Mouse (Mus musculus): ENCODE measurements around the gene Slit1. TPM values are rescaled to one million over a fixed set of nuclear protein-coding genes. Genes with fewer than 3 reads are reported as not detected.

Gene Slit1
- polyA plus RNA-seq, 1 experiment = 0.06 TPM

DNA sequence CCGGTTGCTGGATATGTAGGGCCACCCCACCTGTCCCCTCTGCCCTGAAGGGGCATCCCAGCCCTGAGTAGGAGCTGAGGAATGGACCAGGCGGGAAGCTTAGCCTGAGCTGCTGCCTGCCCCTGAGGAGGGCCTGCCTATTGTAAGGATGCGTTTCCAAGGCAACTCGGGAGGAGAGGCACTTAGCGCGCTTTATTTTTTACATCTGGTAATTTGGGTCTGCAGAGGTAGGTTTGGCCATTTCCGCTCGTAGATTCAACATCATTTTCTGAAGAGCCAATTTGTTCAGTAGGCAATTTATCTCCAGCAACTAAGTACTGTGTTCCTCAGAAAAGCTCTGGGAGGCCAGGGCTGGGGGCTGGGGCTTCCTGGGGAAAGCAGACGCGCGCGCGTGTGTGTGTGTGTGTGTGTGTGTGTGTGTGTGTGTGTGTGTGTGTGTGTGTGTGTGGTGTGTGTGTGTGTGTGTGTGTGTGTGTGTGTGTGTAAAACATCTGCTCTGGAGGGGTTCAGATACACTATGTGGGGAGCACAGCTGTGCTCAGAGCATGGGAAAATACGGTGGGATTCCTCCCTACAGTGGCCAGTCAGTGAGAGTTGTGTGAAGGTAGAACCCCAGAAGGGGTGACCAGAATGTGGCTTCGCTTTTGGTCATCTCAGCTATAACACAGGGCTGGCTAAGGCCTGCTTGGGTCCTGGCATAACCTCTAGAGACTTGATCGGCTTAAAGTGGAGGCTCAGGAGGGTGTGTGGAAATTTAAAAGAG lies 130.0 kb downstream of the Slit1 start:
- H3K4me1 ChIP-seq (ENCODE audit: control insufficient read depth) = no peaks in the 10 kb centered on the region
- H3K36me3 ChIP-seq (ENCODE audit: control insufficient read depth) = no peaks in the 10 kb centered on the region
- H3K4me3 ChIP-seq (replicated peaks) = no peak overlapping the region
- peaks cover 5% of the 10 kb centered on the region for H3K9me3 ChIP-seq (ENCODE audit: control insufficient read depth, low read length)
- no peaks in the 10 kb centered on the region for H3K27me3 ChIP-seq (ENCODE audit: control insufficient read depth)
- no peak for TF ChIP-seq TAL1 (IDR thresholded peaks at IDR 0.05; ENCODE audit: low read length)
- no peak for TF ChIP-seq GATA1 (IDR thresholded peaks at IDR 0.05; ENCODE audit: low read length)

DNA sequence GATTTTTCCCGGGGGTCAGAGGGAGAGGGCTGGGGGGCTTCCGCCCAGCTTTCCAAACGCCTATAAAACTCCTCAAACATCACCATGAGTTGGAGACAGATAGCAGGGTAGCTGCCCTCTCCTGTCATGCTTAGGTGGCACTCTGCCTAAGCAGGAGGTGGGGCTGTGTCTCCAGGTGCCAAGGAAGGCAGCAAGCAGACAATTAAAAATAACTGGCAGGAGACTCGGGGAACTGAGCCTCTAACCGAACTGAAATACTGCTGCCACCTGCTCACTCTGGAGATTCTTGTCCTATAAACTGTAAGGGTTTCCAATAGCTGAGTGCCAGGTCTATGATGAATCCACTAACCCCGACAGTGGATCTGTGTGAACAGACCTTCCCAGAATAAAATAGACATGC lies 131.8 kb downstream of the Slit1 start:
- H3K4me1 ChIP-seq (ENCODE audit: control insufficient read depth) = no peaks in the 10 kb centered on the region
- no peaks in the 10 kb centered on the region for H3K27me3 ChIP-seq (ENCODE audit: control insufficient read depth)
- H3K4me3 ChIP-seq (replicated peaks) = no peak overlapping the region
- no peaks in the 10 kb centered on the region for H3K36me3 ChIP-seq (ENCODE audit: control insufficient read depth)
- peaks cover 7% of the 10 kb centered on the region for H3K9me3 ChIP-seq (ENCODE audit: control insufficient read depth, low read length)
- no peak for TF ChIP-seq GATA1 (IDR thresholded peaks at IDR 0.05; ENCODE audit: low read length)
- TF ChIP-seq TAL1 (IDR thresholded peaks at IDR 0.05; ENCODE audit: low read length) = no peak

DNA sequence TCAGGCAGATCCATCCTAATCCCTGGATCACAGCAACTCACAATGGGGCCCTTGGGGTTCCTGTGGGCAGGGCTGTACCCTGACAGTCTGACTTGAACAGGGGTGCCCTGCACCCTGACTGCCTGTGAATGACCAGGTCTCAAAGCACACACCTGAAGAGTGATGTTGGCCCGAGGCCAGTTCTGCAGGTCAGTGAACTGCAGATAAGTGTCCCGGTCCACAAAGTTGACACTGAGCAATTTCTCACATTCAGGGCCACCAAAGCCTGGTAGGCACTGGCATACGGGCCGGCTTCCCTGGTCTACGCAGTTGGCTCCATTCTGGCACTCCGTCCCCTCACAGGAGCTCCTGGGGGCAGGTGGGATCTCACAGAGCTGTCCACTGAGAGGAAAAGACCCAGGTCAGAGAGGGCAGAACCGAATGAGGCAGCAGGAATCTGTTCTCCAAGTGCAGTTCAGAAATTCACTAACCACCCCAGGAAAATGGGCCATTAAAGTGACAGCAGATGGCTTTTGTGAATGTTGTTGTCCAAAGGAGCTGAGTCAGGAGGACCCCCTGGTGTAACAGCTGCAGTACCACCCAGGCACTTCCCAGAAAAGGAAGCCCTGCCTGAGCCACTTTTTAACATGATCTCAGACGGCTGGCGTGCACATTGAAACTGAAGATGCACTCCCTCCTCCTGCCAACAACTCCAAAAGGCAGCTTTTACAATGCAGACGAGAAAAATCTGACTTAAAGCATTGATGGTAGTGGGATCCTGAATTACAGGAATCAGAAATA lies 137.1 kb downstream of the Slit1 start:
- Histone ChIP-seq H3K36me3 (ENCODE audit: control insufficient read depth) (no peaks in the 10 kb centered on the region), H3K9me3 (ENCODE audit: control insufficient read depth, low read length) (peaks cover 7% of the 10 kb centered on the region), H3K4me1 (ENCODE audit: control insufficient read depth) (no peaks in the 10 kb centered on the region), H3K27me3 (ENCODE audit: control insufficient read depth) (no peaks in the 10 kb centered on the region), H3K4me3 (replicated peaks) (no peak overlapping the region)
- TF ChIP-seq TAL1 (IDR thresholded peaks at IDR 0.05; ENCODE audit: low read length) = no peak
- no peak for TF ChIP-seq GATA1 (IDR thresholded peaks at IDR 0.05; ENCODE audit: low read length)

DNA sequence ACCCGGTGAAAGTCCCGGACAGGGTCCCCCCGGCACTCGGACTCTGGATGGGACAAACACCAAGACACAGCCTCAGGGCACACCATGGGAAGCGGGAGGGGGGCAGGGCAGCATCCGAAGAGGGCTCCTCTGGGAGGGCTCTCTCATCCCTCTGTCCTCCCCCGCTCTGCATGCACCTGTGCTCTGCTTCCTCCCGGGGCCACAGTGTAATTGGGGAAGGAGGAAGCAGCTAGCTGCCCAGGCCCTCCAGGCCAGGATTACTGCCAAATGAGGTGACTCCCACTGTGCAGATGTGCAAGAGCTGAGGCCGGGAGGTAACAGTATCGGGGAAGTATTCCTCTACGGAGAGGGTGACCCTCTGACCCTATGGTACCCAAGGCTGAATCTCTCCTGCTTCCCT lies 142.8 kb downstream of the Slit1 start:
- no peaks in the 10 kb centered on the region for H3K9me3 ChIP-seq (ENCODE audit: control insufficient read depth, low read length)
- H3K36me3 ChIP-seq (ENCODE audit: control insufficient read depth) = no peaks in the 10 kb centered on the region
- no peak overlapping the region for H3K4me3 ChIP-seq (replicated peaks)
- no peaks in the 10 kb centered on the region for H3K4me1 ChIP-seq (ENCODE audit: control insufficient read depth)
- no peaks in the 10 kb centered on the region for H3K27me3 ChIP-seq (ENCODE audit: control insufficient read depth)
- TF ChIP-seq GATA1 (IDR thresholded peaks at IDR 0.05; ENCODE audit: low read length) (no peak), TAL1 (IDR thresholded peaks at IDR 0.05; ENCODE audit: low read length) (no peak)

DNA sequence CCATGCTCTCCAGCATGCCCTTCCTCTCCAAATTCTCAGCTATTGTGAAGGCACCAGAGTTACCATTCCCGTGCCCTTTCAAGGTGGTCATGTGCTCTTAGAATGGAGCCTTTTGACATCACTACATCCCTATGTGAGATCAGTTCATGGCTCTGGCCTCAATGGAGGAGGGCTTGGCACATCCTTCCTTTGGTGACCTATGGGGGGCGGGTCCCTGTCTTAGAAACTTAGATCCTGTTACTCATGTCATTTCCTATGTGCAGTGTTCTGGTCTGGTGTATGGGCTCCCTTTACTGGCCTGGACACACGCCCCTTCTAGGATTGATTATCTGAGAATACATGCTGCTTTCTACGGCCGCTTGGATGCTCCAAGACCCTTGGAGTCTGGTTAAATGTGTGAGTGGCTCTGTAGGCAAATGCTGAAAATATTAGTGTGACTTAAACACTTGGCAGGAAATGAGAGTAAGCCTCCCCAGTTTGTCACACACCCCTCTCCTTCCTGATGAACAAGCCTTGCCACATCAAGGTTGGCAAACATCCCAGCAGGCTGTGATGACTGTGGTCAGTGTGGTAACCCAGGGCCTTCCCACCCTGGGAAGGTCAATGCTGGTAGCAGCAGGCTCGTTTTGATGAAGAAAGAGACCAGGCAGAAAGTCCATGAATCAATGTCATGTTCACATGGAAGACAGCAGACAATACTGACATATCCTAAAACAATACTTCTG lies 146.1 kb downstream of the Slit1 start:
- no peak overlapping the region for H3K4me3 ChIP-seq (replicated peaks)
- no peaks in the 10 kb centered on the region for H3K4me1 ChIP-seq (ENCODE audit: control insufficient read depth)
- no peaks in the 10 kb centered on the region for H3K27me3 ChIP-seq (ENCODE audit: control insufficient read depth)
- H3K9me3 ChIP-seq (ENCODE audit: control insufficient read depth, low read length) = no peaks in the 10 kb centered on the region
- no peak for TF ChIP-seq TAL1 (IDR thresholded peaks at IDR 0.05; ENCODE audit: low read length)
- no peak for TF ChIP-seq GATA1 (IDR thresholded peaks at IDR 0.05; ENCODE audit: low read length)
- H3K36me3 ChIP-seq (ENCODE audit: control insufficient read depth) = no peaks in the 10 kb centered on the region

DNA sequence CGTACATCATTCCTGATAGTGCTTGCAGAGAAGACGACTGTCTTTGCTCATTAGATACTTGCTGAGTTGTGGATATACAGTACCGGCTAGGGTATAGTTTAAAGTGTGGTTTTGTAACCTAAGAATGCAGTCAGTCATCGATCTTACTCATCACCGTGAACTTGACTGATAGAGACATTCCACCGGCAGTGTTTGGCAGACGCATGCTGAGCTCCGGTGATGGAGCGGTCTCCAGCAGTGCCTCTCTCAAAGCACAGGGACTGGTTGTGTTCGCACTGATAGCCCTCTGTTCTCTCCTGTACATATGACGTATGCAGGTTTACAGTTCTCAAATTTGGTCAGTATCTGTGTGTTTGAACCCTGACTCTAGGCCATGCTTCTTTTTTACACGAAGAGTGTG lies 151.7 kb downstream of the Slit1 start:
- Histone ChIP-seq H3K27me3 (ENCODE audit: control insufficient read depth) (no peaks in the 10 kb centered on the region), H3K36me3 (ENCODE audit: control insufficient read depth) (no peaks in the 10 kb centered on the region; the same call in 1 of the 2 replicates), H3K4me1 (ENCODE audit: control insufficient read depth) (no peaks in the 10 kb centered on the region), H3K9me3 (ENCODE audit: control insufficient read depth, low read length) (no peaks in the 10 kb centered on the region), H3K4me3 (replicated peaks) (no peak overlapping the region)
- TF ChIP-seq TAL1 (IDR thresholded peaks at IDR 0.05; ENCODE audit: low read length) (no peak), GATA1 (IDR thresholded peaks at IDR 0.05; ENCODE audit: low read length) (no peak)

DNA sequence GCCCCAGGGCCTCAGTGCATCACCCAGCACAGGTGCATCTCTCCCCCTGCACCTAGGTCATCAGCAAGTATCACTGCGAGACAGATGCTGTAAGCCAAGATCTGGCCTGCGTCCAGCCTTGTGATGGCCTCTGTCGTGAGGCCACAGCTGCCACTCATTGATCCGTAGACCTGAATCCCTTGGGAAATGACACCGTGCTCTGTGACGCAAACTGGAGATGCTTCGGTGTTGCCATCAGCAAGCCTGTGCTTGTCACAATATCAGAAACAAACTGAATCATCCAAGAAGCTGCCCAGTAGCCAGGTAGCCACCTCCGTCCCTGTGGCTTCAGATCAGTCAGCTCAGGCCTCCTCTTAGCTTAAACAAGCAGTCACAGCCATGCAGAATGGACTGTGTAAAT lies 153.8 kb downstream of the Slit1 start:
- Histone ChIP-seq H3K9me3 (ENCODE audit: control insufficient read depth, low read length) (no peaks in the 10 kb centered on the region), H3K4me3 (replicated peaks) (no peak overlapping the region), H3K36me3 (ENCODE audit: control insufficient read depth) (peaks cover 13% of the 10 kb centered on the region), H3K4me1 (ENCODE audit: control insufficient read depth) (no peaks in the 10 kb centered on the region), H3K27me3 (ENCODE audit: control insufficient read depth) (no peaks in the 10 kb centered on the region)
- TF ChIP-seq TAL1 (IDR thresholded peaks at IDR 0.05; ENCODE audit: low read length) = no peak
- TF ChIP-seq GATA1 (IDR thresholded peaks at IDR 0.05; ENCODE audit: low read length) = no peak

DNA sequence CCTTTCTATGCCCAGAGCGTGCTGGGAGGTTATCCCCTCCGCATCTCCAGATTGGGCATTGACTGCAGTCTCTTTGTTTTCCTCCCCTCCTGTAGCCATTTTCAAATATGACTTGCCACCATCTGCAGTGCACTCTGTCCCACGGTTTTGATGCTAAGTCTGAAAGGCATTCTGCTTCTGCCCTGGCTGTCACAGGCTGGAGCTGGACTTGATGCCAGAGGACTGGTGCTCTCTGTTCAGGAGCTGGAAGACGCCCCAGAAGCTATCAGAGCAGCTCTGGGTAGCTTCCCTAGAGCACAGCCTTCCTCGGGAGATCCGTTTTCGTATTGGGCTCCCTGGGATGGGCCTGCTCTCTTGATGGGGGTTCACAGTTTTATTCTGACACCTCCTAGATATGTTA lies 154.4 kb downstream of the Slit1 start:
- Histone ChIP-seq H3K36me3 (ENCODE audit: control insufficient read depth) (peaks cover 19% of the 10 kb centered on the region), H3K4me3 (replicated peaks) (no peak overlapping the region), H3K4me1 (ENCODE audit: control insufficient read depth) (no peaks in the 10 kb centered on the region), H3K27me3 (ENCODE audit: control insufficient read depth) (no peaks in the 10 kb centered on the region), H3K9me3 (ENCODE audit: control insufficient read depth, low read length) (no peaks in the 10 kb centered on the region)
- TF ChIP-seq GATA1 (IDR thresholded peaks at IDR 0.05; ENCODE audit: low read length) = no peak
- no peak for TF ChIP-seq TAL1 (IDR thresholded peaks at IDR 0.05; ENCODE audit: low read length)
